Mouse (Mus musculus): ENCODE measurements around the gene Fhit.

- no peak for TF ChIP-seq CTCF (IDR thresholded peaks at IDR 0.05; ENCODE audit: control insufficient read depth, insufficient read depth, low read length)
- TF ChIP-seq POLR2A (IDR thresholded peaks at IDR 0.05; ENCODE audit: borderline replicate concordance, control insufficient read depth, low read depth, low read length), result no peak
Observed at GRCm38 (mm10) chr14:10149872-10150271, 1012.0 kb downstream of the Fhit start.

All from bone marrow, adult 2 months (tissue).